Mouse (Mus musculus) R1 (cell line): ENCODE data around the gene Map6.

ENCODE experiments used
- DNase-seq: peaks from one replicate; pipeline ENCODE4 v3.0.0-alpha.2; 2018; ENCODE audit warnings: low read depth, low spot score

Map6 gene

GRCm38 (mm10) chr7:99267251-99267896 is at the start of gene Map6:
Gene Map6 (plus strand): TSS chr7:99267447.
- DNase-seq = peak; percentile 90

- peak; percentile 14 for DNase-seq
Observed at GRCm38 (mm10) chr7:99224225-99224624, 43.0 kb upstream of the Map6 start.

GRCm38 (mm10) chr7:99224648-99225190 is 42.5 kb upstream of the Map6 start:
- DNase-seq = no peak

GRCm38 (mm10) chr7:99225421-99225820 is 41.8 kb upstream of the Map6 start:
- DNase-seq = no peak

DNA sequence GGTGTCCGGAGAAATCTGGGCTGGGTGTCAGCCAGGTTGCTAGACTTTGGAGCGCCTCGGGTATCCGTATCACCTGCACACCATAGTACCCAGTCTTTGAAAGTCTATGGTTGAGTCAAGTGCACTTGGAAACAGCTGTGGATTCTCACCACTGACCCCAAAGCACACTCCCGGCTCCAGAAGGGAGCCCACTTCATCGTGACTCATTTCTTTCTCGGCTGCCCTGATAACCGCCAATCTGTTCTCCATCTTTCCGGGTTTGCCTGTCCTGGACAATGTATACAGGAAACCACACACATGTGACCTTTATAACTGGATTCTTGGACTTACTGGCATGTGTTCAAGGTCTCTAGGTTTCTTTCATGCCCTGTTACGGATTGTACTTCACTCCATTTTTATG is 40.6 kb upstream of the Map6 start:
- no peak for DNase-seq

DNA sequence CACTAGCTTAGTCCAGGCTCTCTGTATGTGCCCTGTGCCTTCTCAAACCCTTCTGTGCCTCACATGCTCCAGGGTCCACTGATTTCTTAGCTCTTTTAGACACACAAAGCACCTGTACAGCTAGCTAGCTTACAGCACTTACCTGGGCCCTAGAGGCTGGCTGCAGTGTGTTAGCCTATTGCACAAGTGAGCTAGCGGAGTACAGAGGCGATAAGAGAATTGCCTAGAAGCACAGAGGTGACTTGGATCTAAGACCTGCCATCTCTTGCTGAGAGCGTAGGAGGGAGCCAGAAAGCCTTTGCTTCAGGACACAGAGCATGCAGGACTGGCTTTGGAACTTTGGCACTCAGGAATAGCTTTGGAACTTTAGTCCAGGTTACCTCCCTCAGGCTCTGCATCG is 40.0 kb upstream of the Map6 start:
- DNase-seq = no peak

GRCm38 (mm10) chr7:99228825-99229224 is 38.4 kb upstream of the Map6 start:
- no peak for DNase-seq

GRCm38 (mm10) chr7:99229411-99229810 is 37.8 kb upstream of the Map6 start:
- peak; percentile 48 for DNase-seq

- no peak for DNase-seq
Observed at GRCm38 (mm10) chr7:99230061-99230747, 37.0 kb upstream of the Map6 start.

- peak; percentile 33 for DNase-seq
Observed at GRCm38 (mm10) chr7:99232571-99232970, 34.7 kb upstream of the Map6 start.

GRCm38 (mm10) chr7:99234916-99235315 is 32.3 kb upstream of the Map6 start:
- no peak for DNase-seq

- no peak for DNase-seq
Observed at GRCm38 (mm10) chr7:99235657-99236056, 31.6 kb upstream of the Map6 start.

GRCm38 (mm10) chr7:99236888-99237660 is 30.2 kb upstream of the Map6 start:
- peak; percentile 12 for DNase-seq

GRCm38 (mm10) chr7:99238417-99238816 is 28.8 kb upstream of the Map6 start, which contains the start of gene Mogat2:
Gene Mogat2 (minus strand): TSS chr7:99238619.
- DNase-seq = no peak

DNA sequence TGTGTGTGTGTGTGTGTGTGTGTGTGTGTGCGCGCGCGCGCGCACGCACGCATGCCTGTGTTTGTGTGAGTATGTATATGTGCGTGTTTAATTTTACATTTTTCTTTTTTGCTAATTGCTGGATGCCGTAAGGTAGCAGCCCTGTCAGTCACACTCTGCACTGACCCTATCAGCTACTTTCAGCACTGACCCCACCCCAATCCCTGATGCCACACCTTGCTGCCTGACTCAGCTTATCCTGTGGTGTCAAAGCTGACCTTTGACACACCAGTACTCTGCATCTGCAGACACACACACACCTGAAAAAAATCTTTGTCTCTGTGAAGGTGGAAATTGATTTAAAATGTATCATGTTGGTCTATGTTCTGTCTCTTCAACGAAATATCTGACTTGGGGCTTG is 25.1 kb upstream of the Map6 start:
- DNase-seq = no peak

DNA sequence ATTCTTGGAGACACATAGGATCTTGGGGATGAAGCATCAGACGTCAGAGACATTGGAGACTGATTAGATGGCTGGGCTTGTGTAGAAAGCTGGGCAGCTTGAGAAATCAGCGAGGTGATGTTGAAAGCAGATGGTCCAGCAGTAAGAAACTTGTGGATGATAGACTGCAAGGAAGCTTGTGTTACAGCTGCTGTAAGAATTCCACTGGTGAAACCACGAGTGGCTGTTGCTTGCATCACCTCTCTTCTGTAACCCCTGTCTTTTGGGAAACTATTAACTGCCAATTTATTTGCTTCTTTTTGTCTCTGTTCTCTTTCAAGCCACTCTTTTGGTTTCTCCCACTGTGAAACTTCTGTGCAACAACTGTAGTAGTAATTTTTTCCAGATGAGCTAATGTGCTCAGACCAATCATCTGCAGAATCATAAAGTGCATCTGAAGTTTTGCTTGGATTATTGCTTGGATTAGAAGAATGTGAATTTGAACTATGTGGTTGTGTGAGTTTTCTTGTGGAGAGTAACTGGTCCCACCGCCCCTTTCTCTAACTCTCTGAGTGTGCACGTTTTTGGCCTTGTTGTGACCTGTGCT is 19.0 kb upstream of the Map6 start:
- no peak for DNase-seq

DNA sequence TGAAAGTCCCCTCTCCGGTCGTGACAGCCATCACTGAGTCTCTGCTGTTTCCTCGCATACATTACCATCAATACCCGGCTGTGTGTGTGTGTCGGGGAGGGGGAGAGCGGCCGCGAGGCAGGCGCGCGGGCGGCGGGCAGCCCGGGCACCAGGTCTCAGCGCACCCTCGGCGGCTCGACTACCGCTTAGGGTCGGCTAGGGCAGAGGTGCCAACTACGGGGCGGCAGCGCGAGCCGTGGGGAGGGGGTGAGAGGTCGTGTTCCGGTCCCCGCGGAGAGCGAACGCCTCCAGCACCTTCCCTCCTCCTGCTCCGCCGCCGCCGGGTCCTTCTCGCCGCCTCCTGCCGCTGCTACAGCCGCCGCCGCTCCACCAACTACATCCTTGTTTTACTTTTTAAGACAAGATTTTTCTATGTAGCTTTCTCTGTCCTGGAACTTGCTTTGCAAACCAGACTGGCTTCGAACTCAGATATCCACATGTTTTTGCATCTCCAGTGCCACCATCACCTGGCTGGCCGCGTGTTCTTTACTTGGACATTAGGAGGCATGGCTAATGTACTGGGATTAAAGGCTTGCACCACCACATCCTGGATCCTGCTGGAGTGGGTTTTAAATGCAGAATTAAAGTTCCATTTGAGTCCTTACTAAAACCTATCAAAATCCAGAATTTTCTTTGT is 18.2 kb upstream of the Map6 start:
- no peak for DNase-seq

GRCm38 (mm10) chr7:99249582-99249911 is 17.7 kb upstream of the Map6 start:
- peak; percentile 85 for DNase-seq

DNA sequence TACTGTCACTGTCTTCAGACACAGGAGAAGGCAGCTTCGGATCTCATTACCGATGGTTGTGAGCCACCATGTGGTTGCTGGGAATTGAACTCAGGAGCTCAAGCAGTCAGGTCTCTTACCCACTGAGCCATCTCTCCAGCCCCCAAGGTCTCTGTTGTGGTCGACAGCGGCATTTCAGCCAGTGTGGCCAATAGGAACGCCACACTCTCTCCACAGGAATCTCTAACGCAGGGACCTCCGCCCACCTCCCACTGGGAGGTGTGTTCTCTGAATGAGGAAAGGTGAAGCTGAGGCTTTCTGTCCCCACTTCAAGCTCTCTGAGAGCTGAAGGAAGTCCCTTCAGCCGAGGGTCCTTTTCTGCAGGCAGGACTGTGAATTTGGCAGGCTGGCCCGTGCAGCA is 16.9 kb upstream of the Map6 start:
- DNase-seq = peak; percentile 76

DNA sequence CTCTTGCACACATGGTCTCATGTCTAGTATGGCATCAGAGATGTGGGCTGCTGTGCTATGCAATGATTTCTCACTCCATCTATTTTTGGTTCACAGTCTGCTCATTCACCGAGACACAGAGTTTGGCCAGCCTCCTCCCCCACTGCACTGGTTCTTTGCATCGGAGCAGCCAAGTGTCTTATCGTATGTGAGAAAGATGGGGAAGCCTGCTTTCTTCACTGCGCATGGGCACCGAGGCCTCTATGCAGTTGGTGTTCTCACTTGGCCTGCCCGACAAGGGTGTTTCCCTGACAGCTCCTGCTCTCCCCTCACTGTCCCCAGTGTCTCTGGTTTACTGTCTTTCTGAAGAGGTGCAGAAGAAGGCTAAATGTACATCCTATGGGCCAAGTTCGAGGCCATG is 12.2 kb upstream of the Map6 start:
- DNase-seq = no peak

DNA sequence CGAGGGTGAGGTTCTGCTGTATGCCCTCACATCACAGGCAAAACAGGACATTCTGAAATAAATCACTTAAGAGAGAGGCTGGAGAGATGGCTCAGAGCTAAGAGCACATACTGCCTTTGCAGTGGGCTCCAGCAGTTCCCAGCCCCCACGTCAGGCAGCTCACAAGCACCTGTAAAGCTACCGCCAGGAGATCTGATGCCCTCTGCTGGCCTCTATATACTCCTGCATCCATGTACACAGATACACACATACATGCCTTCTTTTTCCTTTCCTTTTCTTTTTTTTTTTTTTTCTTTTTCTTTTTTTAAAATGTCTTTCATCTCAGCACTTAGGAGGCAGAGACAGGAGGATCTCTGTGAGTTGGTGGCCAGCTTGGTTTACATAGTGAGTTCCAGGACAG is 5.3 kb upstream of the Map6 start:
- DNase-seq = peak; percentile 74

DNA sequence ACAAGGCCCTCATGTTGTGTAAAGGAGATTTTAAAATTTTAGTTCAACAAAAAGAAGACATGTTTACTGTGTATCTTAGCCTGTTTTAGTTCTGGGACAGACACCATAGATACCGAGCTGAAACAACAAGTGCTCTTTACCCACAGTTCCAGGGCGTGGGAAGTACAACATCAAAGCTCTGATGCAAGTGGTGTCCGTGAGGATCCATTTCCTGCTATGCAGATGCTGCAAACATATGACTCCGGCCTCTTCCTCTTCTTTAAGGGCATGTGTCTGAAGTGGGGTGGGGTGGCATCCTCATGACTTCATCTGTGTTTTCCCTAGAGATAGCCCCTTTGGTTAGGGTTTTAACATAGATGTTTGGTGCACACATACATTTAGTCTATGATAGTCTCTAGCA is 3.7 kb upstream of the Map6 start:
- no peak for DNase-seq
